Mouse (Mus musculus) hindbrain, embryonic 11.5 days (tissue): Measurements from ENCODE around the gene Pigk. TPM values are rescaled to one million over a fixed set of nuclear protein-coding genes. Genes with fewer than 3 reads are reported as not detected.
"Not testable (repeated sequence)": the region's sequence is repeated elsewhere in the genome, so short reads cannot be mapped to it uniquely, and the experiment has no call there.

Experiments used
- ATAC-seq: fragments of 200-750 bp; cut with Nextera tagmentation; 2 replicates; pipeline ENCODE4 v1.8.0; 2017; ENCODE audit warnings: mild to moderate bottlenecking, moderate TSS enrichment, moderate library complexity; ENCODE audit not compliant: low FRiP score
- DNase-seq: peaks from one replicate; pipeline ENCODE4 v3.0.0-alpha.2; 2015; ENCODE audit warnings: low spot score
- H3K27ac ChIP-seq: fragments of 300-500 bp; sonication (generic); 2 replicates; pipeline ENCODE4 v1.5.1; 2014; ENCODE audit warnings: mild to moderate bottlenecking, low read depth, low read length
- H3K27me3 ChIP-seq: fragments of 300-500 bp; sonication (generic); 2 replicates; pipeline ENCODE4 v1.6.1; 2014; ENCODE audit warnings: mild to moderate bottlenecking, low read length, moderate library complexity, mixed read lengths; ENCODE audit not compliant: control insufficient read depth, insufficient read depth
- H3K36me3 ChIP-seq: fragments of 300-500 bp; sonication (generic); 2 replicates; pipeline ENCODE4 v1.6.1; 2014; ENCODE audit warnings: mild to moderate bottlenecking, low read length, moderate library complexity, mixed read lengths; ENCODE audit not compliant: control insufficient read depth, insufficient read depth
- H3K4me1 ChIP-seq: fragments of 300-500 bp; sonication (generic); replicated peaks from 2 replicates; pipeline ENCODE4 v1.6.1; 2014; ENCODE audit warnings: low read length, mixed read lengths; ENCODE audit not compliant: control insufficient read depth, insufficient read depth
- H3K4me2 ChIP-seq: fragments of 300-500 bp; sonication (generic); replicated peaks from 2 replicates; pipeline ENCODE4 v1.6.1; 2014; ENCODE audit warnings: mild to moderate bottlenecking, low read depth, low read length
- H3K4me3 ChIP-seq: fragments of 300-500 bp; sonication (generic); 2 replicates; pipeline ENCODE4 v1.5.1; 2014; ENCODE audit warnings: low read depth, low read length
- H3K9ac ChIP-seq: fragments of 300-500 bp; sonication (generic); 2 replicates; pipeline ENCODE4 v1.6.1; 2014; ENCODE audit warnings: low read depth, low read length
- H3K9me3 ChIP-seq: fragments of 300-500 bp; sonication (generic); 2 replicates; pipeline ENCODE4 v1.6.1; 2016; ENCODE audit warnings: low read length; ENCODE audit not compliant: control insufficient read depth
- WGBS: fragments of 180-500 bp; shearing (Covaris S2); extraction: QIAGEN DNeasy Blood & Tissue Kit; methylation state at CpG from one replicate; pipeline ENCODE4 v1.1.7; 2014; 5-methylcytosine and 5-hydroxymethylcytosine counted together
- polyA plus RNA-seq: library from polyadenylated mRNA; unstranded; fragments of >200 nt; fragmentation: Nextera tagmentation; extraction: Ambion mirVana; gene quantifications from 2 replicates; pipeline ENCODE4 v1.2.1, GENCODE M21; 2014

Pigk gene
- polyA plus RNA-seq, 1 experiment from 2014 or later, result 58.3 TPM

DNA sequence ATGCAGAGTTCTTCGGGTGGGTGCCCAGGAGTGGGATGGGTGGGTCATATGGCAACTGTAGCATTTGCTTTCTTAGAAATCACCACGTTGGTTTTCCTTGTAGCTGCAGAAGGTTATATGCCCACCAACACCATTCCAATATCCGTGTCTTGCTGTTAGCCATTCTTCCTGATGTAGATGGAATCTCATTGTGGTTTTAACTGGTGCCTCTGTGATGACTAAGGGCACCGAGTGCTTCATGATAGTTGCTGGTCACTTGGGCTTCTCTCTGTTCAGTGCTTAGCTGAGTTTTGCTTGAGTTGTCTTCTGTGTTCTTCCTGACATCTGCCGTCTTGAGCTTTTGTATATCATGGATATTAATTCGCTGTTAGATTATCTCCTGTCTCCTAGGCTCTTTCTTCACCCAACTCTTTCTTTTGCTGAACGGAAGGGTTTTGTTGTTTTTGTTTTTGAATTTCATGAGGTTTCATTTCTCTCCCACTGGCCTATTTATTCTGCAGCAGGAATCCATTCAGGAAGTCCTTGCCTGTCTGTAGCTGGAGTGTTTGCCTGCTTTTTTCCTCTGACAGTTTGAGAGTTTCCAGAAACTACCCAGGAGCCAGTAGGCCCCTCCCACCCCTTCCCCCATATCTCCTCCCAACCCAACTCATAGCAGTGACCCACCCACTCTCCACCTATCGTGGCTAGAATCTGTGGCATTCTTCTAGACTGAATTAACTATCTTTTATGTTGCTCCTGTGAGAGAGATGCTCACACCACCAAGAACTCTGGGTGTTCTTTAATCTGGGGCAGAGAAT is 50.8 kb downstream of the Pigk start:
- no peak for DNase-seq
- Histone ChIP-seq H3K4me1 (no peaks in the 10 kb centered on the region; the same call in 1 of the 2 replicates), H3K27ac (no peak overlapping the region), H3K27me3 (no peaks in the 10 kb centered on the region), H3K4me2 (no peak overlapping the region), H3K4me3 (no peak overlapping the region), H3K36me3 (no peaks in the 10 kb centered on the region), H3K9ac (no peak overlapping the region), H3K9me3 (no peaks in the 10 kb centered on the region)
- no peak for ATAC-seq
- WGBS, result 83% methylated on average over 8 of the region's 8 CpGs

DNA sequence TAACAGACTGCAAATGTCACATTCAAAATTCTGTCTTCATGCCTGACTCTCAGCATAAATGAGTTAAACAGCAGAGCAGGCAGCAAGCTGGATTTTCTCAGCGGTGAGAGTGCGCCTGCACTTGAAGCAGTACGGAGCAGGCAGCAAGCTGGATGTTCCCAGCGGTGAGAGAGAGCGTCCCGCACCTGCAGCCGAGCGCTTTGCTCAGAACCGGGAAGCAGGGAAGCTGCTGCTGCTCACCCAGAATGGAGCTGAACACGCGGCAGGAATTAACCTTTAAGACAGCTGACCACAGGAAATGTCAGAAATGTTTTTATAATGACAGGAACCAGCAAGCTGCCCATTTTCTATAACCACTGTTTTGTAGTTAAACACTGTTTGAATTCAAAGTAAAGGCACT is 53.6 kb downstream of the Pigk start:
- no peak for DNase-seq

DNA sequence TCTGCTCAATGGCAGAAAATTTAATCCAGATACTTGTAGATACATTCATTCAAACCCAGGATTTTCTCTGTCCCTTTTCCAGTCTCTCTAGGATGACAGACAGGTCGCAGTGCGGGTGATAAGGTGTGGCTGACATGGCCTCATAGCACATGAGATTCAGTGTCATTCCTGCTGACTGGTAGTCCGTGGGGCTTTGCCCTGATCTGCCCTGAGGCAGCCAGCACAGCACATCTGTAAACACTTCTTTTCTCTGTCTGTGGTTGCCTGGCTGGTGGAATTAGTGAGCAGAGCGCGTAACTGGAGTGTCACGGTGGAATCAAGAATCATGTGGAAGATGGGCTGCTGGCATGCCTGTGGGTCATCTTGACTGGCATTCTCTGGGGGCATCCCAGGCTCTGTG is 56.2 kb downstream of the Pigk start:
- no peak overlapping the region for H3K9ac ChIP-seq
- no peaks in the 10 kb centered on the region for H3K4me1 ChIP-seq
- H3K9me3 ChIP-seq, result no peaks in the 10 kb centered on the region
- ATAC-seq, result no peak
- 81% methylated on average over 6 of the region's 6 CpGs for WGBS
- H3K27ac ChIP-seq, result no peak overlapping the region
- H3K36me3 ChIP-seq, result no peaks in the 10 kb centered on the region
- H3K27me3 ChIP-seq, result no peaks in the 10 kb centered on the region
- H3K4me2 ChIP-seq, result no peak overlapping the region
- no peak for DNase-seq
- H3K4me3 ChIP-seq, result no peak overlapping the region

More for the DNA sequence above, 53.6 kb downstream of the Pigk start:
- Histone ChIP-seq H3K4me2 (no peak overlapping the region), H3K27me3 (no peaks in the 10 kb centered on the region), H3K36me3 (no peaks in the 10 kb centered on the region), H3K4me1 (no peaks in the 10 kb centered on the region; the same call in 1 of the 2 replicates), H3K9me3 (no peaks in the 10 kb centered on the region), H3K4me3 (no peak overlapping the region), H3K9ac (no peak overlapping the region), H3K27ac (no peak overlapping the region)
- WGBS, result 87% methylated on average over 11 of the region's 11 CpGs
- ATAC-seq, result no peak

DNA sequence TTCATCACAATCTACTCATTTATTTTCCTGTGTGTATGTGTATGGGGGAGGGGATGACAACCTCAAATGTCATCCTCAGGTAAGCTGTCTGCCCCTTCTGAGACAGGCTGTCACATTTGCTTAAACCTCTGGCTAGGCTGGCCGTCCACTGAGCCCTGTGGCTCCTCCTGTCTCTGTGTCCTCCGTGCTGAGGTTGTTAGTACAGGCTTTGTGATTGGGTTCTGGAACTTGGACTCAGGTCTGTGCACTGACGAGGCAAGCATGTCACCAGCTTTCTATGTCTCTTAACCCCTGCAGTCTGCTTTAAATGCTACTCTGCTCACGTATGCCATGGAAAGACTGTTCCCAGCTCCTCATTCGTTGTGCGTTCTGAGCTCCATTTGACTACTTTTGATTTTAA is 62.5 kb downstream of the Pigk start:
- Histone ChIP-seq H3K27ac (no peak overlapping the region), H3K9ac (no peak overlapping the region), H3K27me3 (no peaks in the 10 kb centered on the region), H3K4me3 (no peak overlapping the region), H3K4me1 (no peaks in the 10 kb centered on the region), H3K36me3 (no peaks in the 10 kb centered on the region), H3K4me2 (no peak overlapping the region), H3K9me3 (no peaks in the 10 kb centered on the region)
- WGBS, result 83% methylated on average over 6 of the region's 6 CpGs
- DNase-seq (no peak), ATAC-seq (no peak)

DNA sequence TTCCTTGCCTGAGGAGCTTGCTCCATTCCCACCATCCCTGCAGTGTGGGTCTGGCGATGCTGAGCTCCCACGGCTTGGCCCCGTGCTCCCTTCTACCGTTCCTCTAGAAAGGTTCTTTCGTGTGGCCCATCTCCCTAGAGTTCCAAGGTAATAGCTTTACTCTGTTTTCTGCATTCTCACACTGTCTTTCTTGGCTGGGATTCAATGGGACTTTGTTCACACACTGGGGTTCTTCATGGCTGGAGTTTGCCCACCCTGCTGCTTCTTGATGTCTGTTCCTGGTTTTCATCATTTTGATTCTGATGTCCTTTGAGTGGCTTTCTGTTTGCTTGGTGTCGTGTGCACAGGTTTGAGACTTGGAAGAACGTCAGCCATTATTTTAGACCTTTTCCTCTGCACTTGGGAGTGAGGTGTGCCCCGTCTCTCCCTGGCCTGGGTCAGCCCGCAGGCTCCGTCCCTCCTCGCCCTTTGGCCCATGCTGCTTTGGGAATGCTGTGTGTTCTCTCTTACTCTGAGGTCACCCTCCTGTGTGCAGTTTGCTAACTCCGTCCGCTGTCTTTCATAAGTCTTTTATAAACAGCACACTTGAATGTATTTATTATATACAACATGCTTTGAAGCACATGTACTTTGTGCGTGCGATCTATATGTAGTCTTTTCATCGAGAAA is 63.1 kb downstream of the Pigk start:
- Histone ChIP-seq H3K4me1 (no peaks in the 10 kb centered on the region), H3K9me3 (no peaks in the 10 kb centered on the region), H3K27me3 (no peaks in the 10 kb centered on the region), H3K9ac (no peak overlapping the region), H3K4me3 (no peak overlapping the region), H3K4me2 (no peak overlapping the region), H3K36me3 (no peaks in the 10 kb centered on the region), H3K27ac (no peak overlapping the region)
- WGBS, result 81% methylated on average over 16 of the region's 16 CpGs
- no peak for ATAC-seq
- DNase-seq, result no peak

DNA sequence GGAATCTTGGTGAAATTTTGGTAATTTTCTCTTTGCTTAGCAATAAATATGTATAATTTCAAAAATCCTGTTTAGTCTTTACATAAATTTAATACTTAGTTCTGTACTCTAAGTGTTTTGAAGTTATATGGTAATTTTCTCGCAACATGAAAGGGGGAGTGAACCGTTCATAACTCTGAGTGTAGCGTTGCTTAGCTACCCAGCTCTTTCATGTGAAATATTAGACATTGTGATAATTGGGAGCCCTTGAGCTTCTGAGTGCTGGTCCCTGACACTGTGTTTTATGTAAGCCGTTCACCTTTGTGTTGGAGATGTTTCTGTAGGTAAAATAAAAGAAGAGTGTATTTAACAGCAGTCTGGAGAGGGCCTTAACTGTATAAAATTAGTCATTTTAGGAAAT is 65.9 kb downstream of the Pigk start:
- H3K9me3 ChIP-seq, result no peaks in the 10 kb centered on the region
- no peaks in the 10 kb centered on the region for H3K27me3 ChIP-seq
- ATAC-seq (no peak), DNase-seq (no peak)
- H3K4me3 ChIP-seq, result no peak overlapping the region
- no peak overlapping the region for H3K27ac ChIP-seq
- H3K4me1 ChIP-seq, result no peaks in the 10 kb centered on the region
- no peak overlapping the region for H3K9ac ChIP-seq
- H3K36me3 ChIP-seq, result no peaks in the 10 kb centered on the region
- 84% methylated on average over 4 of the region's 4 CpGs for WGBS
- H3K4me2 ChIP-seq, result no peak overlapping the region

DNA sequence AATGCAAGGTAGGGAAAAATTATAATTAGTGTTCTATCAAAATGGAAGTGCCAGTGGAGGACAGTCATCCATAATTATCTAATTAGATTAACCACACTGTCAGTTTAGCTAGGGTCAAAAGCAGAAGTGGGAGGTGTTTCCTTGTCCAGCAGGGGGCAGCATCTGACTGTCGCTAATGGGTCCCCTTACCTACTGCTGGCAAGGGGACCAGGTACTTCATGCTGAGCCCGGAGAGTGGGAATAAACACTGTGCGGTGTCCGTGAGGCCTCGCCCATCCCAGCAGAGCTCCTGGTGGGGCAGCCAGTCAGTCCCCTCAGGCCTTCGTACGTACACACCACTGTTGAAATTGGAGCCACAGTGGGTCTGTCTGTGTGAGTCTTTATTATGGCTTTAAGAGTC is 69.9 kb downstream of the Pigk start:
- 31% methylated on average over 7 of the region's 7 CpGs for WGBS
- Histone ChIP-seq H3K4me3 (no peak overlapping the region), H3K4me2 (no peak overlapping the region), H3K4me1 (no peaks in the 10 kb centered on the region), H3K9me3 (no peaks in the 10 kb centered on the region), H3K9ac (no peak overlapping the region), H3K27ac (no peak overlapping the region), H3K27me3 (no peaks in the 10 kb centered on the region), H3K36me3 (no peaks in the 10 kb centered on the region)
- DNase-seq, result peak; percentile 86
- ATAC-seq, result peak; percentile 69

DNA sequence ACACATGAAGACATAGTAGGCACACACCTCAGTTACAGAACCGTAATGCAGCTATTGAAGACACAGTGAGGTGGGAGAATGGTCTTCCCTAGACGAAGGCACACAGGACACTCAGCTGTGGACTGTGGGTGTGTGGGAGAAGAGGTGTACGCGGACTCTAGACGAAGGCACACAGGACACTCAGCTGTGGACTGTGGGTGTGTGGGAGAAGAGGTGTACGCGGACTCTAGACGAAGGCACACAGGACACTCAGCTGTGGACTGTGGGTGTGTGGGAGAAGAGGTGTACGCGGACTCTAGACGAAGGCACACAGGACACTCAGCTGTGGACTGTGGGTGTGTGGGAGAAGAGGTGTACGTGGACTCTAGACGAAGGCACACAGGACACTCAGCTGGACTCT is 70.5 kb downstream of the Pigk start:
- H3K4me3 ChIP-seq, H3K4me2 ChIP-seq, H3K36me3 ChIP-seq, H3K9ac ChIP-seq, DNase-seq, H3K9me3 ChIP-seq, H3K4me1 ChIP-seq, H3K27ac ChIP-seq, ATAC-seq, H3K27me3 ChIP-seq: not testable (repeated sequence)
- WGBS, result 92% methylated on average over 7 of the region's 13 CpGs
